Mouse (Mus musculus): ENCODE measurements at regions not wholly inside any gene's neighbourhood (a gene's known extent, or its start where the extent isn't known, plus 50 kb on each side); places are given as distances from the start of the nearest gene placed in this dataset.

GRCm38 (mm10) chr12:37001401-37001800 is 106.9 kb upstream of the Meox2 start:
- TF ChIP-seq CTCF (IDR thresholded peaks at IDR 0.05; ENCODE audit: low read depth) (no peak), EP300 (IDR thresholded peaks at IDR 0.05; ENCODE audit: low read depth) (no peak)

Measured in liver, postnatal 0 days (tissue).